Mouse (Mus musculus) limb, embryonic 14.5 days (tissue): Measurements from ENCODE around the gene Dcdc2b. TPM values are rescaled to one million over a fixed set of nuclear protein-coding genes. Genes with fewer than 3 reads are reported as not detected.
A peak's percentile ranks its signal among the peaks of the same experiment; 100 is the strongest.

ENCODE experiments used
- ATAC-seq: fragments of 200-750 bp; cut with Nextera tagmentation; 2 replicates; pipeline ENCODE4 v1.8.0; 2017; ENCODE audit warnings: low read depth, moderate number of reproducible peaks, moderate TSS enrichment; ENCODE audit not compliant: low FRiP score
- DNase-seq: peaks from one replicate; pipeline ENCODE4 v3.0.0-alpha.2; 2015; ENCODE audit warnings: low spot score
- H3K27ac ChIP-seq: fragments of 300-500 bp; sonication (generic); replicated peaks from 2 replicates; pipeline ENCODE4 v1.5.1; 2014; ENCODE audit warnings: low read depth, mild to moderate bottlenecking, low read length, moderate library complexity, mixed read lengths
- H3K27me3 ChIP-seq: fragments of 300-500 bp; sonication (generic); 2 replicates; pipeline ENCODE4 v1.6.1; 2014; ENCODE audit warnings: low read length, mixed read lengths; ENCODE audit not compliant: control insufficient read depth, insufficient read depth
- H3K36me3 ChIP-seq: fragments of 300-500 bp; sonication (generic); 2 replicates; pipeline ENCODE4 v1.6.1; 2014; ENCODE audit warnings: mild to moderate bottlenecking, low read length, moderate library complexity, mixed read lengths; ENCODE audit not compliant: control insufficient read depth, insufficient read depth
- H3K4me1 ChIP-seq: fragments of 300-500 bp; sonication (generic); 2 replicates; pipeline ENCODE4 v1.6.1; 2014; ENCODE audit warnings: antibody characterized with exemption, low read length, mixed read lengths; ENCODE audit not compliant: control insufficient read depth, insufficient read depth
- H3K4me2 ChIP-seq: fragments of 300-500 bp; sonication (generic); replicated peaks from 2 replicates; pipeline ENCODE4 v1.6.1; 2014; ENCODE audit warnings: low read depth, mild to moderate bottlenecking, low read length, moderate library complexity; ENCODE audit not compliant: severe bottlenecking
- H3K4me3 ChIP-seq: fragments of 300-500 bp; sonication (generic); replicated peaks from 2 replicates; pipeline ENCODE4 v1.5.1; 2014; ENCODE audit warnings: low read length
- H3K9ac ChIP-seq: fragments of 300-500 bp; sonication (generic); 2 replicates; pipeline ENCODE4 v1.6.1; 2014; ENCODE audit warnings: mild to moderate bottlenecking, low read depth, low read length, moderate library complexity; ENCODE audit not compliant: severe bottlenecking
- H3K9me3 ChIP-seq: fragments of 300-500 bp; sonication (generic); 2 replicates; pipeline ENCODE4 v1.6.1; 2016; ENCODE audit warnings: low read length; ENCODE audit not compliant: control insufficient read depth
- POLR2A ChIP-seq: fragments of 200-500 bp; IDR thresholded peaks from 2 replicates; pipeline ENCODE4 v1.8.0; 2012; ENCODE audit warnings: inconsistent platforms, mild to moderate bottlenecking, moderate library complexity, borderline replicate concordance; ENCODE audit not compliant: insufficient read depth, insufficient read length; ENCODE audit errors: extremely low read depth
- WGBS: fragments of 180-500 bp; shearing (Covaris S2); extraction: QIAGEN DNeasy Blood & Tissue Kit; methylation state at CpG from one replicate; pipeline ENCODE4 v1.1.7; 2014; 5-methylcytosine and 5-hydroxymethylcytosine counted together
- polyA plus RNA-seq, 2 experiments: library from polyadenylated mRNA; depleted of rRNA in 1 of 2; stranded (reverse) in 1 of 2; unstranded in 1 of 2; fragments of >200 nt; fragmentation: Nextera tagmentation in 1 of 2; extraction: Ambion mirVana in 1 of 2; gene quantifications; 2 replicates each; pipeline versions ENCODE4 v1.2.1 to v1.2.3; 2012 to 2014

The Dcdc2b gene
- polyA plus RNA-seq, 2 experiments, result 2.5 to 5.2 TPM

DNA sequence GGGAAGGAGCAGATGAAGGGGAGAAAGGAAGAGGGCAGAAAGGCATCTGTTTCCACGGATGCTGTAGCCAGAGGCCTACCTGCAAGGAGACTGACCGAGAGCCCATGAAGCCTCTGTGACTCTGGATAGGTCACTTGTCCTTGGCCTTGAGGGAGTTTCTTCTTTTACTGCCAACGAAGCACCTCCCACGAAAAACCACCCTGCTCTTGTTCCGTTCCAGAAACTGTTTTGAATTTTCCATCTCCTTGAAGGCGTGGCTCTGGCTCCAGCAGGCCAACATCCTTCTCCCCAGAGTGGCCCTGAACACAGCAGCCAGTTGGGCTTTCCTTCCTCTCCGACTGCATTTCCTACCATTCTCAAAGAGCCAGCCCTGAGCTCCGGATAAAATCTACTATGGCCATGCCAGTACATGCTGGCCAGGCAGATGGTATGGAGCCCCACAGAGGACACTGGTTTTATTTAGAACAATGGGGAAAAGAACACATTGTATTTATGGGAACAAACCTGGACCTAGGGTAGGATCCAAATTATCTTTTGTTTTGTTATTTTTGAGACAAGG lies 7.3 kb upstream of the Dcdc2b start:
- DNase-seq (no peak), ATAC-seq (no peak)
- peaks cover 26% of the 10 kb centered on the region for H3K4me1 ChIP-seq
- no peak overlapping the region for H3K27ac ChIP-seq
- TF ChIP-seq POLR2A, result no peak
- no peak overlapping the region for H3K4me3 ChIP-seq
- H3K9ac ChIP-seq, result no peak overlapping the region
- H3K27me3 ChIP-seq, result no peaks in the 10 kb centered on the region
- 72% methylated on average over 8 of the region's 8 CpGs for WGBS
- no peaks in the 10 kb centered on the region for H3K9me3 ChIP-seq
- no peak overlapping the region; the same call in 1 of the 2 replicates for H3K4me2 ChIP-seq
- peaks cover 4% of the 10 kb centered on the region for H3K36me3 ChIP-seq

DNA sequence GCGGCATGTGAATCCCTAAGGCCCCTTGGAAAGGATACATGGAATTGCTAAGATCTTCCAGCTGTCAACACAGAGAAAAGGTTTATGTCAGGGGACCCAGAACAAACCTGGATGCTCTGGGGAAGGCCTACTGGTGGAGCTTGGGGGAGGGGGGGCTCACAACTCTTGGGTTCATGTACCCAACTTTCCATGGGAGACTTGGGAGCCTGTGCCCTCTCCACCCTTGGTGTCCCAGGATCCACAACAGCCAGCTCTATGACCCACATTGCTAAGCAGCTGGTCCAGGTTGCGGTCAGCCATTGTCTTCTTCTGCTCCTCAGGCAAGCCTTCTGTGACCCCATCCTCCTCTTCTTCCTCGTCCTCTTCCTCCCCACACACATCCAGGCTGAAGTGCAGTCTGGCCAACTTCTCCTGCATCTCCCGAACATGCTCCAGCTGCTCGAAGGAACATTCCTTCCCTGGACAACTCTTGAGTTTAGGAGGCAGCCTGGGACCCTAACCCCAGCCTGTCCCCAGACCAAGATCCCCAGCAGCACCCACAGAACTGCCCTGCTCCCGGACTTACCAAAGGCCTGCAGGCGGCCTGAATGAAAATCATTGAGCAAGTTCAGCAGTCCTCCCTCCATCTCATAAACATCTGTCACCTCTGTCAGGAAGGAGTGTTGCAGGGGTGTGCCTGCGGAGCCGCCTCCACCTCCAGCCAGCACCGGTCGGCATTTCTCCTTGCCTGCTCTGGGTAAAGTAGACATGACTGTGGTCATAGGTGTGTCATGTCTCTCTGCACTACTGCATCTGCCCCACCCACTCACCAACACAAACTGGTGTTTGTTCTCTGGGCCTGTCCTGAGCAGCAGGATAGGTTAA lies 6.6 kb upstream of the Dcdc2b start:
- Histone ChIP-seq H3K9me3 (no peaks in the 10 kb centered on the region), H3K27me3 (no peaks in the 10 kb centered on the region), H3K9ac (no peak overlapping the region), H3K4me3 (no peak overlapping the region), H3K27ac (no peak overlapping the region), H3K36me3 (peaks cover 7% of the 10 kb centered on the region), H3K4me2 (no peak overlapping the region; the same call in 1 of the 2 replicates), H3K4me1 (peaks cover 25% of the 10 kb centered on the region)
- WGBS, result 86% methylated on average over 11 of the region's 11 CpGs
- ATAC-seq, result no peak
- DNase-seq, result no peak
- no peak for TF ChIP-seq POLR2A

DNA sequence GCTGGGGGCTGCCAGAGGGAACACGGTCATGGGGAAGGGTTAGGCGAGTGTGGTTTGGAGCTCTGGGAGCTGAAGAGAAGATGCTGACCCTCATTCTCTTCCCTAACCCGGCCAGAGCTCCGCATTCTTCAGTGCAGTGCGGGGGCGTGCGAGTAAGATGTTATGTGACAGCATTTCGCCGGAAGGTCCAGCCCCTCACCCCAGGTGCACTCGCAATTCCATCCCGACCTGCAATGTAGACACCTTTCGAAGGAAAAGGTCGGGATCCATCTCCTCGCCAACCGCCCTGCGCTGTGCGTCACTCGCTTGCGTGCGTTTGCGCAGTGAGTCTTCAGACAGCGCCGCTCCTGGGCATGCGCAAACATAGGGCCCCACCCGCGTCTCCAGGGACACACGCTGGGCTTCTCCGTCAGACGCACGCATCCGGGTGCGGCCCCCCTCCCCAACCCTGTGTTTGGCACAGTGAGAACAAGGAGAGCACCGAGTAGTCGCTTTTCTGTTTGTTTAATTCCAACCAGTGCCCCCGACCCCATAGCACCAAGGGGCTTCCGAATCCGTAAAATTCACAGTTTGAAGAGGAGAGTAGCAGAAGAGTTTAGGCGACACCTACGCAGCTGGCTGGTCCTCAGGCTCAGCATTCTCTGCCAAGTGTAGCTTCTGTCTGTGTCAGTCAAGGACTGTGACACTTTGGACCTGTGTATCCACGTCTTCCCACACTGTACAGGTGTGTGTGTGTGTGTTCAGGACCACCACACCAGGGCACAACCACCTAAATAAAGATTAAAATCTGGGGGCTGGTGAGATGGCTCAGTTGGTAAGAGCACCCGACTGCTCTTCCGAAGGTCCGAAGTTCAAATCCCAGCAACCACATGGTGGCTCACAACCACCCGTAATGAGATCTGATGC lies 5.0 kb upstream of the Dcdc2b start, which contains the start of gene Iqcc:
Iqcc (minus strand) TSS at position 314 of the 906 bp plus-strand sequence.
- Histone ChIP-seq H3K9ac (peak within 1 kb of the TSS; percentile 77), H3K27ac (peak within 1 kb of the TSS; percentile 83), H3K27me3 (no peaks in the 10 kb centered on the region), H3K4me3 (peak within 1 kb of the TSS; percentile 69), H3K4me1 (peaks cover 14% of the 10 kb centered on the region), H3K36me3 (peaks cover 8% of the 10 kb centered on the region), H3K9me3 (no peaks in the 10 kb centered on the region), H3K4me2 (peak within 1 kb of the TSS; percentile 87)
- DNase-seq (peak; percentile 92), ATAC-seq (peak; percentile 90)
- TF ChIP-seq POLR2A, result peak; percentile 91; the same call in 1 of the 2 replicates
- WGBS, result 4% methylated on average over 42 of the region's 44 CpGs

GRCm38 (mm10) chr4:129618031-129618430 lies 4.0 kb upstream of the Dcdc2b start:
- Histone ChIP-seq H3K4me2 (peak overlapping the region; percentile 87), H3K9ac (peak overlapping the region; percentile 77; the same call in 1 of the 2 replicates), H3K9me3 (no peaks in the 10 kb centered on the region), H3K27me3 (no peaks in the 10 kb centered on the region), H3K36me3 (peaks cover 8% of the 10 kb centered on the region), H3K4me3 (peak overlapping the region; percentile 69), H3K27ac (no peak overlapping the region), H3K4me1 (peaks cover 14% of the 10 kb centered on the region)
- no peak for ATAC-seq
- 94% methylated on average over 5 of the region's 5 CpGs for WGBS
- no peak for TF ChIP-seq POLR2A
- DNase-seq, result no peak

GRCm38 (mm10) chr4:129617121-129617641 lies 3.1 kb upstream of the Dcdc2b start:
- Histone ChIP-seq H3K9me3 (no peaks in the 10 kb centered on the region), H3K27ac (no peak overlapping the region), H3K4me2 (no peak overlapping the region), H3K36me3 (peaks cover 8% of the 10 kb centered on the region), H3K9ac (no peak overlapping the region), H3K4me3 (no peak overlapping the region), H3K4me1 (peaks cover 6% of the 10 kb centered on the region), H3K27me3 (no peaks in the 10 kb centered on the region)
- DNase-seq, result no peak
- TF ChIP-seq POLR2A, result no peak
- WGBS, result 90% methylated on average over 7 of the region's 7 CpGs
- ATAC-seq, result no peak
